Mouse (Mus musculus) MEL-GATA-1-ER (cell line): Measurements from ENCODE around the gene Furin.

Source experiments
- DNase-seq: peaks from one replicate; pipeline ENCODE4 v3.0.0-alpha.2; 2012; ENCODE audit warnings: low read depth; ENCODE audit errors: extremely low read depth

Gene Furin

GRCm38 (mm10) chr7:80373850-80374249 is 31.4 kb downstream of the Furin start:
- peak; percentile 72 for DNase-seq

DNA sequence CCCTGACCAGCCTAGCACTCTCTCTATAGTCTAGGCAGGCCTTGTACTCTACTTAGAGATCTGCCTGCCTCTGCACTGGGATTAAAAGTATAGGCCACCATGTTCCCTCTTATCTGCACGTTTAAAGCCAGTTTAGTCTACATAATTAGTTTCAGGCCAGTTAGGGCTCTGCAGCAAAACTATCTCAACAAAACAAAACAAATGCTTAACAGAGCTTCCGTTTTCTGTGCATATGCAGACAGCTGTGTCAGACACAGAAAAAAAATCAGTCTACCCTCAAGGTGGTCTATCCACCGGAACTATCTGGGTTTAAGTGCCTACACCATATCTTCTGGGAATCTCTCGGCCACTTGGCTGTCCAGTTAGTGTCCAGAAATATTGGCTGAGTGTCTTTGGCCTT is 31.9 kb downstream of the Furin start:
- DNase-seq: peak; percentile 57

GRCm38 (mm10) chr7:80372667-80373066 is 32.6 kb downstream of the Furin start:
- no peak for DNase-seq

DNA sequence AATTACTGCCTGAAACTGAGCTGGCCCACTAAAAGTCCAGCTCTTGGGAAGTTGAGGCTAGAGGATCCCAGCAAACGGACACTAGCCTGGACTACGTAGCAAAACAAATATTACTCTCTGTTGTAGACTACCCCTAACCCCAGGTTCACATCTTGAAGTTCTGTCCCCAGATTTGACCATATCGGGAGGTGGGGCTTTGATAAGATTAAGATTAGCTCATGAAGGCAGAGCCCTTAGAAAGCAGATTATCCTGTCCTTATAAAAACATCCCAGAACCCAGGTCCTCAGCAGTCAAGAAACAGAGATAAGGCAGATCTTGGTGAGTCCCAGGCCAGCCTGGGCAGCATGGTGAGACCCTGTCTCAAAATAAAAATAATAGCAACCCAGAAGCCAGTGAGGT is 33.1 kb downstream of the Furin start:
- no peak for DNase-seq

DNA sequence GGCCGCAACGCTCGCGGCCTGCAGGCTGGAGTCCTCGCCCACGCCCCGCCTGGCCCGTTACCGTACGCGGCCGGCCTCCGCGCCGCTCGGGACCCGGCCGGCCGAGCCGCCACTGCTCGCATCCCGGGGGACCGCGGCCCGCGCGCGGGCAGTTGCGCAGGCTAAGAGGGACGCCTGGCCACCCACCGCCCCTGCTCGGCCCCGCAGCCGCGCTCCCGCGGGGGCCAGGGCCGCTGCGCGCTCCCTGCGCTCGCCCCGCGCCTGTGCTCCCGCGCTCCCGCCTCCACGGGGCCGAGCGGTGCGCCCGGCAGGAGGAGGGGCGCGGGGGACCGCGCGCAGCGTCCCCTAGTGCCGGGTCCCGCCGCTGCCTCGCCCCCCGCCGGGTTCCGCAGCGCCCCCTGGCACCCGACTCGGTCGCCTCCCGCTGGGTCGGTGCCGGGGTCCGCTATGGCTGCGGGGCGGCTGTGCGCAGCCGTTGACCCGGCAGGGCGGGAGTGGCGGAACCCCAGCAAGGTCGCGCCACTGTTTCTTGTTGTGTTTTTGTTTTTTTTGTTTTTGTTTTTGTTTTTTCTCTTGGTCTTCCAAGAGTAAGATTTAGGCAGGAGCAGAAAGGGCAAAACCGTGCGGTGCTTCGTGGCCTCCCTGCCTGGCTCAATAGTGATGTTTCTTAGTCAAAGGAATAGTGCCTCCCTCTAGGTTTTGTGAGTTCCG is 34.0 kb downstream of the Furin start, which contains the start of gene Man2a2:
Gene Man2a2, minus strand, starts transcription at position 335 of the 711 bp plus-strand sequence.
- no peak for DNase-seq

DNA sequence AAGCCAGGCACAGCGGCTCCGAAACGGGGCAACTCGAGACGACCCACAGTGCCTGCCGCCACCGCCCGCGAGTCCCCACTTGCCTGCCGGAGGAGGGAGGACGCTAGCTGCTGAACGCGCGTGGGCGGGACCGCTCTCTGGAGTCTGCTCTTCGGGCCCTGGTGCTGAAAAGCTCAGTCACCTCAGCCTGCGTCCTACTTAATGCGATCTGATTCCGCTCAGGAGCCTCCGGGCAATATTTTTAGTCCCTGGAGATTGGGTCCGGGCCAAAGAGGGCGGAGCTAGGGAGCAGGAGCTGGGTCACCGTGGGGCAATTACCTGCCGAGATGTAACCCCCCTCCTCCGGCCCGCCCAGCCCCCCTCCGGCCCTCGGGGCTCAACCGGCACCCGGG is 34.6 kb downstream of the Furin start:
- DNase-seq: peak; percentile 50

DNA sequence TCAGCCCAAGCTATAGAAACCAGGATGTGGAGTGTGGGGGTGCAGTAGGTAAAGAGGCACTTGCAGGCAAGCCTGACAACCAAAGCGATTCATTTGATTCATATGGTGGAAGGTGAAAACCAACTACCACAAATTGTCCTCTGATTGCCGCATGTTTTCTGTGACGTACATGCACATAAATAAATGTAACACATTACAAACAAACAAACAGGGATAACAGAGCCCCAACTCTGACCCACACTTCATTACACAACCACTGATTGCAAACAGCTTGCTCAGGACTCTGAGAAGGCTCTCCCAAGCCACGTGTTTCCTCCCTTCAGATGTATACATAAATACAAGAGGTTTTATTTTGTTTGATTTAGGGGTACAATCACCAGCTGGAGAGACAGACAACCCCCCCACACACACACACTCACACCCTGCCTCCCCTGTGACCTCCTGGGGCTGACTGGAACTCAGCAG is 35.2 kb downstream of the Furin start:
- DNase-seq: no peak

DNA sequence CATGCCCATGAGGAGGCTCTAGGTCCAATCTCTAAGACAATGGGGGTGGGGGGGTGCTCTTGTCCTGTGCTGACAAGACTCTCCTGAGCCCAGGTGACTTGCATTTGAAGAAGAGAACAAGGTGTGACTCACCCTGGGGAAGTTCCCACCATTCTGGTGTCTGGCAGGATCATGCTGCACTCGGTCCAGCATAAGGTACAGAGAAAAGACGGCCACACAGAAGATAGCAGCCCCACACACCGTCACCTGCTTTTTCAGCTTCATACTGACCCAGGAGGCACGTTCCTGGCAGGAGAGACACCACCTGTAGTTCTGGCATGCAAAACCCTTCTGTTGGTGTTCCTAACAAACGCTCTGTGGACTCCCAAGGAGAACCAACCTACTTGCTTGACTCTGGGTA is 35.8 kb downstream of the Furin start:
- DNase-seq: no peak

DNA sequence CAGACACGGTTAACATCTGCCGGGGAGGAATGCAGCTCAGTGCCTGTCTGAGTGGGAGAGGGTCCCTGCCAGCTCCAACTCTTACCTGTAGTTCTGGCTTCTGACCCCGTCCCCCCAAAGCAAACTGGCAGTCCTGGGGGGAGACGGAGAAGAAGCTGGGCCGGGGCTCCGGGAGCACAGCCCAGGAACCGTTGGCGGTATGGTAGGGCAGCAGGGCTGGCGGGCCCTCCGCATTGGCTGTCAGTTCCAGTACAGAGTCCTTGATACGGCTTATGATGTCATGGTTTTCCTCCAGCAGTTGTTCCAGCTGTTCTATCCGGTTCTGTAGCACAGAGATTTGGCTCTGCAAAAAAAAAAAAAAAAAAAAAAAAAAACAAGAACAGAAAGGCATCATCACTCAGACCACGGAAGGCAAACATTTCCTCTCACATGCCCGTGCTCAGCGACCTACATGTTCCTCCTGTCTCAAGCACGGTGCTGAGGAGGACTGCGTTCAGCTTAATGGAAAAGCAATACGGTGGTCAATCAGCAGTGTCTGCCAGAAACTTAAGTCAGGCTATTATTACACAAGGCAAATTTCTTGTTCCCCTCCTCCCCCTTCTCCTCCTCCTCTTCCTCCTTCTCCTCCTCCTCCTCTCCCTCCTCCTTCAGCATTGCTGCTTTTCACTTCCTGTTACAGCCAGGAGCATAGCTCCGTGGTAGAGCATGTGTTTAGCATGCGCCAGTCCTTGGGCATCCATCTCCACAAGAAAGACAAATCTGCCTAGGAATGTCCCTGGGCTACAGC is 36.4 kb downstream of the Furin start:
- DNase-seq: no peak

DNA sequence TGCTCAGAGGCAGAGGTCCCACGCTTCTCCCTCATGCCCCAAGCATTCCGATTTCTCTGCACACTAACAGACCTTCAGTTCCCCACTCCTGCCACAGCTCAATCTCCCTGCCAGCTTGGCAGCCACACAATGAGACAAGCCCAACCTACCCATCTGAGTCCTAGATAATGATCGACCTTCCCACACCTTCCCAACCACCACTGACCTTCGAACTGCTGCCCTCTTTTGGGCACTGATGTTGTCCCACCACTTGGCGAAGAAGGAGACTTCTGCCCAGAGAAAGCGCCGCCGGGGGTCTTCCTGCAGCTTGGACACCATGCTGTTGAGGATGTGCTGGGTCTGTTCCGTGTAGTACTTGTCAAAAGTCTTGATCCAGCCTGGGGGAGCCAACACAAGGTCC is 37.2 kb downstream of the Furin start:
- DNase-seq: no peak

- no peak for DNase-seq
Measured at GRCm38 (mm10) chr7:80367232-80367631, 38.0 kb downstream of the Furin start.

- no peak for DNase-seq
Measured at GRCm38 (mm10) chr7:80365759-80366158, 39.5 kb downstream of the Furin start.

DNA sequence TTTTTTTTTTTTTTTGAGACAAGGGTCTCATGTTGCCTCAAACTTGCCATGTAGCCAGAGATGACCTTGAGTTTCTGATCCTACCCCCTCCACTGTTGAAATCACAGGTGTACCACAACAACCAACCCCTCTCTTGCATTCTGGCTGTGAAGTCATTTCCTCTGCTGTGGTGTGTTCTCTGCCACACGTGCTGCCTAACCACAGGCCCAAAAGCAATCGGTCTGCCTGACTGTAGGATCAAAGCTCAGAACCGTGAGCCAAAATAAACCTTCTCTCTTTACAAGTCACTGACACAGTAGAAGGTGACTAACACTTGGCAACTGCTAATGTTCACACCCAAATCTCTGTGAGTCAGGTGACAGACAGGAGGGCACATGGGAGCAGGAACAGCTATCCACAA is 44.8 kb downstream of the Furin start:
- no peak for DNase-seq

- no peak for DNase-seq
Measured at GRCm38 (mm10) chr7:80358039-80358438, 47.2 kb downstream of the Furin start.

DNA sequence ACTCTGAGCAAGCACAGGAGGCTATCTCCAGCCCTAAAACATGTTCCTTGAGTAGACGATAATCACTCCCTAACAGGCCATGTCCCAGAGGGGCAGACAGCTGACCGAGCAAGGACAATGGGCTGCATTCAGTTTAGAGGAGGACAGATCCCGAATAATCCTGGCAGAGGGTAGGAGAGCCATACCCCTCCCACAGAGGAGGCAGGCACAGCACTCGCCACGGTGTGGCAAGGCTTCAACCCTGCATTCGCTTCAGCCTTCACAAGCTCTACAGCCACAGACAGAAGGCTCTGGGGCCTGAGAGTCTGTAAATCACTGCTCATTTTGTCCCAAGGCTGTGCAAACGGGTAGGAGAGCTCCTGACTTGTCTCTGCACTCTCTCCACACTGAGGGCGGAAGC is 48.1 kb downstream of the Furin start:
- DNase-seq: no peak

DNA sequence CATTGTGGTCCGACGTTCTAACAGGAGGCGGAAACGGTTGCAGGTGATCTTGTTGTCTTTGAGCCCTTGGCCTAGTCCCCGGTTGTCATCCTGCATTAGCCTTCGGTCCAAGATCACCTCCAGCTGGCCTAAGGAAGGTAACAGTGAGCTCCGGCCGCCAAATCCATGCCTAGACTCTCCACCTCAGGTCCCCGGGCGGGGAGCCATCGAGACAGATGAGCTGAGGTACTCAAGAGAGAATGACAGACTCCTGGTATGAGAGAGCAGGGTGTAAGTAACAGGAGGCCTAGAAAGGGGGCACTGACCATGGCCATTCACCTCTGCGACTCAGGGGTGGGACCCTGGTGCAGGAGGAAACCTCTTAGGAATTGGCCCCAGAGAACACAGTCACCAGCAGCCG is 48.9 kb downstream of the Furin start:
- no peak for DNase-seq

- DNase-seq: no peak
Measured at GRCm38 (mm10) chr7:80352920-80353319, 52.3 kb downstream of the Furin start.

- no peak for DNase-seq
Measured at GRCm38 (mm10) chr7:80350808-80351207, 54.4 kb downstream of the Furin start.

DNA sequence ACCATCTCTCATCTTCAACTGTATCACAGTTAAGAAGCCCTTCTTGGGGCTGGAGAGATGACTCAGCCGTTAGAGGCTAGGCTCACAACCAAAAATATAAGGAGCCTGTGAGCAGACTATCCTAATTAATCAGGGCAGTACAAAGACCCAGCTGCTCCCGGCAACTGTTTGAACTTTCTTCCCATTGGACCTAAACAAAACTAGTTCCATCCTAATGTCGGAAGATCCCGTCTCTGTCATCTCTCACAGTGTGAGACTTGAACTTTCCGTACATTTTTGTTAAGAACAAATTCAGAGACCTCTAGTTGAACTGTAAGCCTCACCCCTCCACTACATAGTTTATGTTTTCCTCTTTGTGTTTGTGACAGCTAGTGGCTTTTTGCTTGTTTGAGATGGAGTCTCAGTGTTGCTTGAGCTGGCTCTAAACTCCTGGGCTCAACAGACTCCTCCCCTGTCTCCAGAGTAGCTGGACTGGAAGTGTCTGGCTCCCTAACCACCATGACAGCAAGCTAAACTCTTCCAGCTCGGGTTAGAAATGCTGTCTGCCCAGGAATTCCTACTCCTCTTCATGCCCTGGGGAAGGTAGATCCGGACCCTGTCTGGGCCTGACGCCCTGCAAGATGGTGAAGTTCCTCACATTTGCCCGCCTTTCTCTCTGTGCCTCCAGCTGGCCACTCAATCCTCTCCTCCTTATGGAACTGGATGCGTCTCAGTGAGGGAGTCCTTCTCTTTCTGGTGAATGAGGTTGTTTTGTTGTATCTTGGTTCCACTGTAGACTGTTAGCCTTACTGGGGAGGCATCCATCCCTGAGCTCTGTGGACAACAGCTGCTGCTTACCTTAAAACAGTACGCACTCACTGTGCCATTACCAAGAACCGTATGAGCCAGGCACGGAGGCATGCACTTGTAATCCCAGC is 57.3 kb downstream of the Furin start:
- DNase-seq: no peak

GRCm38 (mm10) chr7:80346830-80347229 is 58.4 kb downstream of the Furin start:
- no peak for DNase-seq

- no peak for DNase-seq
Measured at GRCm38 (mm10) chr7:80346173-80346572, 59.1 kb downstream of the Furin start.
